Mouse (Mus musculus): ENCODE measurements at regions not wholly inside any gene's neighbourhood (a gene's known extent, or its start where the extent isn't known, plus 50 kb on each side); places are given as distances from the start of the nearest gene placed in this dataset.

GRCm38 (mm10) chr6:73401059-73401458, 68.4 kb downstream of the 4931417E11Rik start:
- DNase-seq (ENCODE audit: low spot score in 2 of 2) = no peak

GRCm38 (mm10) chr6:73389301-73389700, 80.2 kb downstream of the 4931417E11Rik start:
- no peak for DNase-seq (ENCODE audit: low spot score in 2 of 2)

- no peak for DNase-seq (ENCODE audit: low spot score in 2 of 2)
These were observed 83.2 kb downstream of the 4931417E11Rik start for GRCm38 (mm10) chr6:73386261-73386660.

GRCm38 (mm10) chr6:73379825-73380224, 89.6 kb downstream of the 4931417E11Rik start:
- no peak for DNase-seq (ENCODE audit: low spot score in 2 of 2)

- no peak for DNase-seq (ENCODE audit: low spot score in 2 of 2)
These were observed 91.6 kb downstream of the 4931417E11Rik start for GRCm38 (mm10) chr6:73377884-73378283.

- no peak for DNase-seq (ENCODE audit: low spot score in 2 of 2)
These were observed 93.2 kb downstream of the 4931417E11Rik start for GRCm38 (mm10) chr6:73376291-73376690.

GRCm38 (mm10) chr6:73372901-73373300, 96.6 kb downstream of the 4931417E11Rik start:
- no peak for DNase-seq (ENCODE audit: low spot score in 2 of 2)

- no peak for DNase-seq (ENCODE audit: low spot score in 2 of 2)
These were observed 97.6 kb downstream of the 4931417E11Rik start for GRCm38 (mm10) chr6:73371866-73372265.

- no peak for DNase-seq (ENCODE audit: low spot score in 2 of 2)
These were observed 98.6 kb downstream of the 4931417E11Rik start for GRCm38 (mm10) chr6:73370901-73371300.

GRCm38 (mm10) chr6:73368836-73369141, 100.7 kb downstream of the 4931417E11Rik start:
- DNase-seq (ENCODE audit: low spot score in 2 of 2) = no peak

GRCm38 (mm10) chr6:73368047-73368835, 101.2 kb downstream of the 4931417E11Rik start:
- no peak for DNase-seq (ENCODE audit: low spot score in 2 of 2)

- peak; percentile 26 to 41 for DNase-seq (ENCODE audit: low spot score in 2 of 2)
These were observed 101.9 kb downstream of the 4931417E11Rik start for GRCm38 (mm10) chr6:73367616-73368015.

- DNase-seq (ENCODE audit: low spot score in 2 of 2) = no peak
These were observed 102.8 kb downstream of the 4931417E11Rik start for GRCm38 (mm10) chr6:73366626-73367025.

- no peak for DNase-seq (ENCODE audit: low spot score in 2 of 2)
These were observed 104.2 kb downstream of the 4931417E11Rik start for GRCm38 (mm10) chr6:73365306-73365705.

GRCm38 (mm10) chr6:73334995-73335394, 86.8 kb downstream of the Suclg1 start:
- no peak for DNase-seq (ENCODE audit: low spot score in 2 of 2)

- DNase-seq (ENCODE audit: low spot score in 2 of 2) = no peak
These were observed 81.5 kb downstream of the Suclg1 start for GRCm38 (mm10) chr6:73329666-73330065.
